Mouse (Mus musculus): ENCODE measurements at regions not wholly inside any gene's neighbourhood (a gene's known extent, or its start where the extent isn't known, plus 50 kb on each side); places are given as distances from the start of the nearest gene placed in this dataset.

- no peak for DNase-seq (ENCODE audit: low spot score in 2 of 2)
These were observed 62.1 kb downstream of the P2ry1 start for GRCm38 (mm10) chr3:61064720-61065119.

- DNase-seq (ENCODE audit: low spot score in 2 of 2) = no peak
These were observed 64.5 kb downstream of the P2ry1 start for GRCm38 (mm10) chr3:61067067-61067466.

- DNase-seq (ENCODE audit: low spot score in 2 of 2) = no peak
These were observed 65.6 kb downstream of the P2ry1 start for GRCm38 (mm10) chr3:61068229-61068628.

GRCm38 (mm10) chr3:61071041-61071440, 68.4 kb downstream of the P2ry1 start:
- DNase-seq (ENCODE audit: low spot score in 2 of 2) = no peak

GRCm38 (mm10) chr3:61072330-61072729, 69.7 kb downstream of the P2ry1 start:
- no peak for DNase-seq (ENCODE audit: low spot score in 2 of 2)

GRCm38 (mm10) chr3:61073103-61073502, 70.5 kb downstream of the P2ry1 start:
- DNase-seq (ENCODE audit: low spot score in 2 of 2) = no peak

- DNase-seq (ENCODE audit: low spot score in 2 of 2) = no peak
These were observed 71.2 kb downstream of the P2ry1 start for GRCm38 (mm10) chr3:61073806-61074205.

- no peak for DNase-seq (ENCODE audit: low spot score in 2 of 2)
These were observed 73.2 kb downstream of the P2ry1 start for GRCm38 (mm10) chr3:61075839-61076238.

GRCm38 (mm10) chr3:61089931-61090330, 87.3 kb downstream of the P2ry1 start:
- DNase-seq (ENCODE audit: low spot score in 2 of 2) = no peak

- DNase-seq (ENCODE audit: low spot score in 2 of 2) = no peak
These were observed 89.4 kb downstream of the P2ry1 start for GRCm38 (mm10) chr3:61092031-61092430.

- DNase-seq (ENCODE audit: low spot score in 2 of 2) = no peak
These were observed 113.8 kb downstream of the P2ry1 start for GRCm38 (mm10) chr3:61116364-61116763.

- no peak for DNase-seq (ENCODE audit: low spot score in 2 of 2)
These were observed 130.5 kb downstream of the P2ry1 start for GRCm38 (mm10) chr3:61133096-61133495.

GRCm38 (mm10) chr3:61154087-61154486, 151.5 kb downstream of the P2ry1 start:
- DNase-seq (ENCODE audit: low spot score in 2 of 2) = no peak

GRCm38 (mm10) chr3:61159811-61160210, 157.2 kb downstream of the P2ry1 start:
- DNase-seq (ENCODE audit: low spot score in 2 of 2) = no peak

GRCm38 (mm10) chr3:61161384-61161783, 158.8 kb downstream of the P2ry1 start:
- DNase-seq (ENCODE audit: low spot score in 2 of 2) = no peak

GRCm38 (mm10) chr3:61185789-61186188, 175.6 kb upstream of the Rap2b start:
- DNase-seq (ENCODE audit: low spot score in 2 of 2) = no peak

GRCm38 (mm10) chr3:61188662-61189061, 172.8 kb upstream of the Rap2b start:
- no peak for DNase-seq (ENCODE audit: low spot score in 2 of 2)

- no peak for DNase-seq (ENCODE audit: low spot score in 2 of 2)
These were observed 144.9 kb upstream of the Rap2b start for GRCm38 (mm10) chr3:61216562-61216961.

GRCm38 (mm10) chr3:61224505-61224904, 136.9 kb upstream of the Rap2b start:
- DNase-seq (ENCODE audit: low spot score in 2 of 2) = no peak

GRCm38 (mm10) chr3:61225054-61225453, 136.4 kb upstream of the Rap2b start:
- no peak for DNase-seq (ENCODE audit: low spot score in 2 of 2)

GRCm38 (mm10) chr3:61241380-61241779, 120.1 kb upstream of the Rap2b start:
- DNase-seq (ENCODE audit: low spot score in 2 of 2) = no peak

- DNase-seq (ENCODE audit: low spot score in 2 of 2) = peak in 1 of 2 experiments; percentile 32
These were observed 117.4 kb upstream of the Rap2b start for GRCm38 (mm10) chr3:61243876-61244527.

- no peak for DNase-seq (ENCODE audit: low spot score in 2 of 2)
These were observed 115.0 kb upstream of the Rap2b start for GRCm38 (mm10) chr3:61246429-61246828.

- no peak for DNase-seq (ENCODE audit: low spot score in 2 of 2)
These were observed 114.1 kb upstream of the Rap2b start for GRCm38 (mm10) chr3:61247344-61247743.

Measured in frontal cortex, postnatal 25 days (tissue).